Mouse (Mus musculus) CH12.LX (cell line): ENCODE data around the gene 1600002K03Rik. TPM values are rescaled to one million over a fixed set of nuclear protein-coding genes. Genes with fewer than 3 reads are reported as not detected.

ENCODE experiments used
- DNase-seq: peaks from one replicate; pipeline ENCODE4 v3.0.0-alpha.2; 2013; ENCODE audit errors: extremely low read depth
- H3K27ac ChIP-seq: 2 replicates; pipeline ENCODE4 v1.5.1; 2012; ENCODE audit warnings: low read depth, mild to moderate bottlenecking, control low read depth, moderate library complexity; ENCODE audit not compliant: insufficient read depth
- H3K27me3 ChIP-seq: replicated peaks from 2 replicates; pipeline ENCODE3; 2012; ENCODE audit warnings: inconsistent platforms
- H3K36me3 ChIP-seq, 2 experiments: replicated peaks in 1 of 2; 2 replicates each; pipeline versions ENCODE3 to v1.6.1; 2012; ENCODE audit warnings: inconsistent platforms in 1 of 2, low read length in 1 of 2, mild to moderate bottlenecking in 1 of 2, mixed read lengths in 1 of 2, moderate library complexity in 1 of 2; ENCODE audit not compliant: control insufficient read depth in 1 of 2, insufficient read depth in 1 of 2
- H3K4me1 ChIP-seq, 2 experiments: 2 replicates each; pipeline ENCODE4 v1.6.1; 2012; ENCODE audit warnings: inconsistent platforms in 1 of 2, moderate library complexity in 1 of 2; ENCODE audit not compliant: insufficient read depth in 2 of 2, control insufficient read depth in 1 of 2
- H3K4me2 ChIP-seq: 2 replicates; pipeline ENCODE4 v1.6.1; 2012; ENCODE audit warnings: low read depth, mild to moderate bottlenecking, control low read depth; ENCODE audit not compliant: poor library complexity, insufficient read depth, severe bottlenecking
- H3K4me3 ChIP-seq, 3 experiments: fragments of 150-350 bp in 1 of 3; sonication (generic) in 1 of 3; replicated peaks in 1 of 3; 2 replicates each; pipeline versions ENCODE3 to v1.5.1; 2011 to 2012; ENCODE audit warnings: low read depth in 2 of 3, low read length in 2 of 3, mild to moderate bottlenecking in 2 of 3, moderate library complexity in 2 of 3, control low read depth in 1 of 3, improper control_type of control experiment in 1 of 3, inconsistent platforms in 1 of 3, mixed read lengths in 1 of 3; ENCODE audit not compliant: poor library complexity in 1 of 3
- H3K79me2 ChIP-seq: replicated peaks from 2 replicates; pipeline ENCODE4 v1.6.1; 2012; ENCODE audit warnings: mild to moderate bottlenecking, moderate library complexity; ENCODE audit not compliant: control insufficient read depth, poor library complexity, insufficient read depth, severe bottlenecking; ENCODE audit errors: extremely low read depth
- H3K9ac ChIP-seq: 2 replicates; pipeline ENCODE4 v1.6.1; 2012; ENCODE audit warnings: low read depth, mild to moderate bottlenecking, control low read depth, moderate library complexity; ENCODE audit not compliant: insufficient read depth
- H3K9me3 ChIP-seq: replicated peaks from 2 replicates; pipeline ENCODE3; 2012; ENCODE audit warnings: low read length, inconsistent platforms, mixed read lengths
- CHD2 ChIP-seq: IDR thresholded peaks from 2 replicates; pipeline ENCODE4 v1.6.1; 2011; ENCODE audit warnings: low read length, improper control_type of control experiment
- CTCF ChIP-seq, 2 experiments: IDR thresholded peaks in 1 of 2; conservative IDR thresholded peaks in 1 of 2; 2 replicates each; pipeline ENCODE4 v1.5.1; 2011 to 2012; ENCODE audit warnings: low read depth in 2 of 2, low read length in 2 of 2, improper control_type of control experiment in 1 of 2, inconsistent platforms in 1 of 2, mild to moderate bottlenecking in 1 of 2, moderate library complexity in 1 of 2
- ETS1 ChIP-seq: conservative IDR thresholded peaks from 2 replicates; pipeline ENCODE4 v1.6.1; 2012; ENCODE audit warnings: low read depth, mild to moderate bottlenecking, inconsistent platforms, low read length, improper control_type of control experiment, moderate library complexity
- HCFC1 ChIP-seq: IDR thresholded peaks from 2 replicates; pipeline ENCODE4 v1.6.1; 2012; ENCODE audit warnings: low read depth, mild to moderate bottlenecking, inconsistent platforms, low read length, improper control_type of control experiment
- IRF4 ChIP-seq: IDR thresholded peaks from 2 replicates; pipeline ENCODE4 v1.6.1; 2014; ENCODE audit warnings: low read depth, mild to moderate bottlenecking, inconsistent platforms, low read length, improper control_type of control experiment
- JUN ChIP-seq: IDR thresholded peaks from 2 replicates; pipeline ENCODE4 v1.6.1; 2011; ENCODE audit warnings: low read depth, mild to moderate bottlenecking, low read length, improper control_type of control experiment, moderate library complexity; ENCODE audit not compliant: insufficient read depth
- JUND ChIP-seq: conservative IDR thresholded peaks from 2 replicates; pipeline ENCODE4 v1.6.1; 2011; ENCODE audit warnings: low read depth, low read length, improper control_type of control experiment
- MAX ChIP-seq: IDR thresholded peaks from 2 replicates; pipeline ENCODE4 v1.6.1; 2011; ENCODE audit warnings: low read length, improper control_type of control experiment
- MAZ ChIP-seq: IDR thresholded peaks from 2 replicates; pipeline ENCODE4 v1.6.1; 2012; ENCODE audit warnings: low read depth, mild to moderate bottlenecking, inconsistent platforms, low read length, improper control_type of control experiment, moderate library complexity
- MYC ChIP-seq: IDR thresholded peaks from 2 replicates; pipeline ENCODE4 v1.6.1; 2011; ENCODE audit warnings: low read depth, mild to moderate bottlenecking, improper control_type of control experiment, low read length
- NRF1 ChIP-seq: IDR thresholded peaks from 2 replicates; pipeline ENCODE4 v1.6.1; 2014; ENCODE audit warnings: low read depth, mild to moderate bottlenecking, inconsistent platforms, low read length, improper control_type of control experiment, moderate library complexity
- PAX5 ChIP-seq: IDR thresholded peaks from 2 replicates; pipeline ENCODE4 v1.6.1; 2012; ENCODE audit warnings: low read length, inconsistent platforms, mixed read lengths
- POLR2A ChIP-seq: IDR thresholded peaks from 2 replicates; pipeline ENCODE4 v1.6.1; 2011; ENCODE audit warnings: low read depth, mild to moderate bottlenecking, improper control_type of control experiment, low read length
- RAD21 ChIP-seq: IDR thresholded peaks from 2 replicates; pipeline ENCODE4 v1.6.1; 2011; ENCODE audit warnings: low read depth, mild to moderate bottlenecking, low read length, improper control_type of control experiment, moderate library complexity
- RCOR1 ChIP-seq: conservative IDR thresholded peaks from 2 replicates; pipeline ENCODE4 v1.6.1; 2012; ENCODE audit warnings: low read depth, mild to moderate bottlenecking, inconsistent platforms, low read length, improper control_type of control experiment
- TBP ChIP-seq: conservative IDR thresholded peaks from 2 replicates; pipeline ENCODE4 v1.6.1; 2011; ENCODE audit warnings: low read depth, low read length, improper control_type of control experiment
- USF1 ChIP-seq: IDR thresholded peaks from 2 replicates; pipeline ENCODE4 v1.6.1; 2014; ENCODE audit warnings: low read depth, mild to moderate bottlenecking, inconsistent platforms, low read length, improper control_type of control experiment
- USF2 ChIP-seq: conservative IDR thresholded peaks from 2 replicates; pipeline ENCODE4 v1.6.1; 2011; ENCODE audit warnings: low read depth, low read length, improper control_type of control experiment
- ZC3H11A ChIP-seq: IDR thresholded peaks from 2 replicates; pipeline ENCODE4 v1.6.1; 2012; ENCODE audit warnings: low read depth, mild to moderate bottlenecking, inconsistent platforms, low read length, improper control_type of control experiment
- ZMIZ1 ChIP-seq: IDR thresholded peaks from 2 replicates; pipeline ENCODE4 v1.6.1; 2012; ENCODE audit warnings: low read depth, mild to moderate bottlenecking, inconsistent platforms, low read length, improper control_type of control experiment
- dilution Hi-C: fragments of 300-500 bp; cut with MboI; formaldehyde crosslinking; loops from 2 replicates; pipeline ENCODE4 v1.14.3; 2020; ENCODE audit warnings: low sequenced_read_pairs; ENCODE audit not compliant: extremely low pct_unique_long_range_greater_than_20kb, extremely low pct_ligation_motif_present
- in situ Hi-C: fragments of 300-500 bp; cut with MboI; formaldehyde crosslinking; loops from 3 replicates; pipeline ENCODE4 v1.14.3; 2019; ENCODE audit warnings: low sequenced_read_pairs, low pct_ligation_motif_present, low pct_unique_long_range_greater_than_20kb, mixed read lengths
- polyA plus RNA-seq: library from polyadenylated mRNA; unstranded; fragments of >175 nt; gene quantifications from 2 replicates; pipeline ENCODE4 v1.2.1, GENCODE M21; 2012; ENCODE audit warnings: low read depth; ENCODE audit not compliant: insufficient read length
- total RNA-seq, 2 experiments: library from RNA; depleted of rRNA; stranded (reverse); fragments of 300-350 nt in 1 of 2; fragments of >200 nt in 1 of 2; gene quantifications; 2 replicates each; pipeline ENCODE4 v1.2.3; 2012 to 2014

The 1600002K03Rik gene
- total and polyA plus RNA-seq, 3 experiments: 19.3 to 40.2 (median 30.5) TPM

GRCm38 (mm10) chr10:80131316-80131951, 41.3 kb upstream of the 1600002K03Rik start:
- dilution Hi-C loops: no loop called here
- H3K9ac ChIP-seq: no peak overlapping the region
- no peak overlapping the region for H3K4me2 ChIP-seq
- H3K36me3 ChIP-seq: peaks cover 63 to 77% of the 10 kb centered on the region in 2 experiments
- no peak for DNase-seq
- in situ Hi-C loops: no loop called here
- TF ChIP-seq TBP (no peak), ETS1 (no peak)
- H3K27me3 ChIP-seq: no peaks in the 10 kb centered on the region
- H3K9me3 ChIP-seq: no peaks in the 10 kb centered on the region
- peaks cover 6 to 9% of the 10 kb centered on the region in 2 experiments; a peak in 3 of 4 replicates for H3K4me1 ChIP-seq
- H3K79me2 ChIP-seq: no peaks in the 10 kb centered on the region
- H3K4me3 ChIP-seq: peak overlapping the region in 1 of 3 experiments; percentile 0
- no peak overlapping the region for H3K27ac ChIP-seq

GRCm38 (mm10) chr10:80131952-80132350, 40.8 kb upstream of the 1600002K03Rik start:
- H3K27ac ChIP-seq: no peak overlapping the region
- no peak overlapping the region for H3K9ac ChIP-seq
- H3K79me2 ChIP-seq: no peaks in the 10 kb centered on the region
- no peak for DNase-seq
- H3K9me3 ChIP-seq: no peaks in the 10 kb centered on the region
- TF ChIP-seq MAZ: no peak
- TF ChIP-seq IRF4: no peak
- TF ChIP-seq TBP: no peak
- no peak for TF ChIP-seq ZMIZ1
- TF ChIP-seq HCFC1: no peak
- no peak for TF ChIP-seq USF2
- no peak for TF ChIP-seq JUN
- TF ChIP-seq RAD21: no peak
- TF ChIP-seq ETS1: no peak
- no peak for TF ChIP-seq ZC3H11A
- no peak for TF ChIP-seq MYC
- no peak for TF ChIP-seq CHD2
- no peak for TF ChIP-seq USF1
- no peak for TF ChIP-seq JUND
- TF ChIP-seq NRF1: no peak
- no peak for TF ChIP-seq MAX
- TF ChIP-seq POLR2A: no peak
- TF ChIP-seq CTCF (conservative IDR thresholded peaks at IDR 0.05 in 1 of 2, IDR thresholded peaks at IDR 0.05 in 1 of 2; ENCODE audit: low read depth in 2 of 2, low read length in 2 of 2): no peak
- TF ChIP-seq RCOR1: no peak
- TF ChIP-seq PAX5: no peak
- H3K4me2 ChIP-seq: no peak overlapping the region
- no peak overlapping the region for H3K4me3 ChIP-seq
- in situ Hi-C loops (no loop called here), dilution Hi-C loops (no loop called here)
- no peaks in the 10 kb centered on the region for H3K27me3 ChIP-seq
- H3K36me3 ChIP-seq: peaks cover 59 to 72% of the 10 kb centered on the region in 2 experiments
- H3K4me1 ChIP-seq: peaks cover 6 to 9% of the 10 kb centered on the region in 2 experiments
